Mouse (Mus musculus) neural tube, postnatal 0 days (tissue): ENCODE results near the gene Frem1. TPM values are rescaled to one million over a fixed set of nuclear protein-coding genes. Genes with fewer than 3 reads are reported as not detected.

ENCODE experiments used
- polyA plus RNA-seq: library from polyadenylated mRNA; unstranded; fragments of >200 nt; fragmentation: Nextera tagmentation; extraction: Ambion mirVana; gene quantifications from 2 replicates; pipeline ENCODE4 v1.2.1, GENCODE M21; 2015

The Frem1 gene
- 0.94 and 1.5 TPM in 2 replicates for polyA plus RNA-seq

DNA sequence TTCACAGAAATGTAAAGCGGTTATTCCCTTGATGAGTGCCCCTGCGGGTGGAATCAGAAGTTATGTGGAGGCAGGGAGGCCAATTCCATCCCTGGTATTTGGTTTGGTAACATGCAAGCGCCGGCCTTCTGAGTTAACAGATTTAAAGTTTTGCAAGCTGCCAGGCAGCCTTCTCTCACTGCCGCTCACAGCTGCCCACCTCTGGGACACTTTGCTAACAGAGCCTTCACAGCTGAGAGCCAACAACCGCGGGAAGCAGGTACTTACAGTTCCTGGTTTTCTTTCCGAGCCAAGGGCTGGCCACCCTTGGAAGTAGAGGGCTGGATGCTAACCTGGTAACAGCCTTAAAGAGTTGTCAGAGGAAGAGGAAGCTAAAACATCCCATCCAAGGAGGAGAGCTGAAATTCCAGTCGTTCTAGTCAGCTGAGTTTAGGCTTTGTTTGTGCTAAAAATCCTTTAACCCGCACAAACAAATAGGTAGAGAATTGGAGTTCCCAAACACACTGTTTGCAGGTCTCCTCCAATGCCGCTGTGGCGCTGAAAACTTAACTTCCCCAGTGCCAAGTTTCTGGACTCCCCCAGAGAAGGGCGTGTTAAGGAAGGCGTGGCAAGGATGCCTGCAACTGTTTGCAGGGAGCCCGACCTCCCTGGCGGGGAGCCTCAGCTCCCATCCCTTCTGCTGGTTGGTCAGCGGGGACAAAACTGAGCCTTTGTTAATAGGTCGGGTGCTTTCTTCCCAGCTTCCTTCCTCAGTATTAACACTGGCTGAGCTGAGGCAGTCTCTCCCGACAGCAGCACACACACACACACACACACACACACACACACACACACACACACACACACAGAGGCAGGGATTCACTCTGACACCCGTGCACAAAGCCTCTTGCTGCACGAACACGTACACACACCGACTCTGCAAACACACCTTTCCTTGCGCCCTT lies at the start of gene Frem1:
Gene Frem1 (minus strand): TSS at position 706 of the 944 bp plus-strand sequence.

GRCm38 (mm10) chr4:82884636-82885534 lies 167.3 kb downstream of the Frem1 start, which contains the start of gene Cer1:
TSS of gene Cer1 (minus strand) at chr4:82885148.

DNA sequence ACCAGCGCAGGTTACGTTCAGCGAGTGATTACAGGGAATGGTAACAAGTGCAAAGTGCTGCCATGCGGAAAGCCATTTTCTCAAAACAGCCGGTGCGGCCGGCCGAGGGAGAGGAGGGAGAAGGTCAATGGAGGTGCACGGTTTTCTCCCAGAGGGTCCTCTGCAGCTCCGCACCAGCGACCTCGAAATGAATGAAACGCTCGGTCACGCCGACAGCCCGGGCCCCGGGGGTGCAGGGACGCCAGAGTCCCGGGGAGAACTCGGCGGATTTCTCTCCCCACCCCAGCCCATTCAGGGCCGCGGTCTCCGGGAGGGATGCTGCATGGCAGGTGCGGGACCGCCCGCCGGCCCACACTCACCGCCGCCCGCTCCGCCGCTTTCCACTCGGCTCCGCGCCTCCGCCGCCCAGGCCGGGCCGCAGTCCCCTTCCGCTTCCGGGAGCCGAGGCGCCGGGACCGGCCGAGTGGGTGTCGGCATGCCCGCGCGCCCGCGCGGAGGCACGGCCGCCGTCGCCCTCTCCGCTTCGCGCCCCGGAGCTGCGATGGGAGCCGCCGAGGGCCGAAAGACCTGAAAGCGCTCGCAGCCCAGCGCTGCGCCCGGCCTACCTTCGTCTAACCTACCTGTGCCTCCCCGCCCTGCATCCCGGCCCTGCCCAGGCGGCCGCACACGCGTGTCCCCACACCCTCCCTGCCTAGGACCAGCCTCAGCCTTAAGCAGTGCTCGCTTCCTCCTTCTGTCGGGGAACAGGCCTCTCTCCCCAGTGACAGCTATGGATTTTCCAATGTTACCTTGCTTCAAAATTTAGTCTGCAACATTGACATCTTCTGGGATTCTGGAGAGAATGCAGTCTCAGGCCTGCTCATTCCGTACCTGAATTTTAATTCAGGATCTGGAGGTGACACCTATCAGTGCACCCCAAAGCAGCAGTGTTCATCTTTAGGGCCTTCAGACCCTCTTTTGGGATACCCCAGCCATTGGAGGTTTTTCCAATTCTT lies 192.7 kb downstream of the Frem1 start, which contains the start of gene Zdhhc21:
Gene Zdhhc21 (minus strand): TSS at position 828 of the 995 bp plus-strand sequence.

Other genes with a start within 250 kb of the Frem1 start
- gene Zdhhc21, start 192.4 kb downstream of the Frem1 start, polyA plus RNA-seq, result 12.8 and 13.0 TPM in 2 replicates
- gene Cer1, start 167.2 kb downstream of the Frem1 start, polyA plus RNA-seq, result 0.09 TPM in 1 of 2 replicates, not detected in the other